Mouse (Mus musculus): ENCODE results near the gene Asb4. TPM values are rescaled to one million over a fixed set of nuclear protein-coding genes. Genes with fewer than 3 reads are reported as not detected.

Gene Asb4
- polyA plus RNA-seq, 1 experiment from 2014 or later = 14.8 TPM

DNA sequence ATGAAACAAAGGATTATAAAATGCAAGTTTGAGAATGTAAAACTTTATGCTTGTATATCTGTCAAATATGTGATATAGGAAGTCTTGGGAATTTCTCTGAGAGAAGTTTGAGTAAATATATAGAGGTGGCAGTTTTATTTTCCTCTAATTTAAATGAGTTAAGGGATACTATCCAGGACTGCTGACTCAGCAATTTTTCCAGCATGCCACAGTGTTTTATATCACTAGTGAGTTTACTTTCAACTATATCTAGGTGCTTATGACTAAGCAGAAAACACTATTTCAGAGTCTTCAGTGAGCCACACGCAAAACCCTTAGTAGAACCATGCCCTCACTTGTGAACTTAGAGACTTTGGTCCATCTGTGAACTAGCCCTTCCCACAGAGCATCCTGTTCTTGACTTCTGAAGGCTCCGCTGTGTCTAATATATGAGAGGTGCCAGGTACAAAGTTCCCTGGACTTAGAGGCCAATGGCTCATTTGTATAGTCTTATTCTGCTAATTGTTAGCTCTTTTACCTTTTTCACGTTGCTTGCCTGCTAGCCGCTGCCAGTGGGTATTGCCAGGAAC is 46.9 kb downstream of the Asb4 start:
- 97% methylated on average over 4 of the region's 4 CpGs for WGBS
- no peak overlapping the region for H3K27ac ChIP-seq
- no peaks in the 10 kb centered on the region for H3K36me3 ChIP-seq
- no peaks in the 10 kb centered on the region for H3K27me3 ChIP-seq
- no peaks in the 10 kb centered on the region for H3K4me1 ChIP-seq (replicated peaks)
- H3K9me3 ChIP-seq = no peaks in the 10 kb centered on the region
- ATAC-seq (ENCODE audit: low FRiP score) = no peak
- no peak overlapping the region for H3K4me3 ChIP-seq
- no peak overlapping the region for H3K9ac ChIP-seq
- no peak overlapping the region for H3K4me2 ChIP-seq

DNA sequence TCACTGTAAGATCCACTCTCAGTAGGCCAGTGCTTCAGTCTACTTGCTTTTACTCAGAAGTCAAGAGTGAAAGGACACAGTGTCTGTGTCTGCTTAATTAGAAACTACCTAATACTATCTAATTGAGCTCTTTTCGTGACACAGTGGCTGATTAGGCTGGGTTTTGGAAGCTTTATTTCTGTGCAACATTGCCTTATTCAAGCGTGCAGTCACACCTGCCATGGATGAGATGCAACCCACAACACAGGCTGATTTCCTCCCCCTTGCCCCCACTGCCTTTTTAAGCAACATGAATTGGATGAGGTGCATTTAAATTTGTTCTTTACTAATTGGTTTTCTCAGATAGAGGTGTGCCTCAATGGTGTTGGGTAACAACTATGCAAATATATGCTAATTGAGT is 50.7 kb downstream of the Asb4 start:
- no peaks in the 10 kb centered on the region for H3K4me1 ChIP-seq (replicated peaks)
- peak; percentile 43; the same call in 1 of the 2 replicates for ATAC-seq (ENCODE audit: low FRiP score)
- no peaks in the 10 kb centered on the region for H3K27me3 ChIP-seq
- WGBS = 85% methylated on average over 2 of the region's 2 CpGs
- no peak overlapping the region for H3K9ac ChIP-seq
- no peak overlapping the region for H3K27ac ChIP-seq
- no peak overlapping the region for H3K4me3 ChIP-seq
- H3K36me3 ChIP-seq = no peaks in the 10 kb centered on the region
- no peak overlapping the region for H3K4me2 ChIP-seq
- H3K9me3 ChIP-seq = no peaks in the 10 kb centered on the region

GRCm38 (mm10) chr6:5437757-5438156 is 54.6 kb downstream of the Asb4 start:
- no peaks in the 10 kb centered on the region for H3K36me3 ChIP-seq
- no peaks in the 10 kb centered on the region; the same call in 1 of the 2 replicates for H3K4me1 ChIP-seq (replicated peaks)
- no peak overlapping the region for H3K27ac ChIP-seq
- H3K4me3 ChIP-seq = no peak overlapping the region
- H3K9me3 ChIP-seq = no peaks in the 10 kb centered on the region
- H3K9ac ChIP-seq = no peak overlapping the region
- H3K4me2 ChIP-seq = no peak overlapping the region
- no peak for ATAC-seq (ENCODE audit: low FRiP score)
- no peaks in the 10 kb centered on the region for H3K27me3 ChIP-seq
- 58% methylated on average over 4 of the region's 4 CpGs for WGBS

- no peak overlapping the region for H3K27ac ChIP-seq
- no peaks in the 10 kb centered on the region for H3K27me3 ChIP-seq
- no peak for ATAC-seq (ENCODE audit: low FRiP score)
- H3K4me2 ChIP-seq = no peak overlapping the region
- WGBS = 86% methylated on average over 6 of the region's 6 CpGs
- H3K9me3 ChIP-seq = no peaks in the 10 kb centered on the region
- no peaks in the 10 kb centered on the region for H3K36me3 ChIP-seq
- H3K4me3 ChIP-seq = no peak overlapping the region
- H3K4me1 ChIP-seq (replicated peaks) = no peaks in the 10 kb centered on the region; the same call in 1 of the 2 replicates
- H3K9ac ChIP-seq = no peak overlapping the region
Measured at GRCm38 (mm10) chr6:5441221-5441620, 58.0 kb downstream of the Asb4 start.

DNA sequence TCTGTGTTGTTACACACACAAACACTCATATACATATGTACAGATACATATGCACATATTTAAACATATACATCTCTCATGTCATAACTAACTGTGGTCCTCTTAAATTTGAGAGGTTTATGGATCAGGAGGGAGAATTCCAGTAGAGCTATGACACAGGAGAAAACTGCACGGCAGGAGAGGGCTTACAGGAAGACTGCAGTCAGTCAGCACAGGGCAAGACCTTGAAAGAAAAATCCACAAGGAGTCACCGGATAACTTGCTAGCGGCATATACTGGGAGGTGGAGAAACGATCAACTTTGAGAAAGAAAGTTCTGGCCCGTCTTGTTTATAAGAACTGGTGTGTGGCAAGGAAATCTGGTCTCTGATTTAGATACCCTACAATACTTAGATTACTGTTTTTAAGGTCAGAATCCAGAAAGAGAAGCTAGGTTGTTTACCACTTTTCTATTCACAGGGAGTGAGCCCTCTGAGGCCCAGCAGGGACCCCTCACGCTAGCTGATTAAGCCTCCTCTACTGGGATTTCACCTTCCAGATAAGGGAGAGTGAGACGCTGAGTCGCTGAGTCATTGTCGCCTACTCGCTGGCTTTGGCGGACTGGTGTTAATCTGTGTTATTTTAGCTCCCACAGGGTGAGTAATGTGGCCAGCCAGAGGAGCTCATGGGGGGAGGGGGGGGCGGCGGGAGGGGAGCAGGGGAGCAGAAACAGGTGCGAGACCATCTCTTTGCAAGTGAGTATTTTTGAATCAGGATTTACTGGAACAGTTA is 59.3 kb downstream of the Asb4 start:
- H3K9ac ChIP-seq = no peak overlapping the region
- ATAC-seq (ENCODE audit: low FRiP score) = no peak
- H3K36me3 ChIP-seq = no peaks in the 10 kb centered on the region
- H3K4me3 ChIP-seq = no peak overlapping the region
- no peak overlapping the region for H3K4me2 ChIP-seq
- H3K27me3 ChIP-seq = no peaks in the 10 kb centered on the region
- no peak overlapping the region for H3K27ac ChIP-seq
- 19% methylated on average over 14 of the region's 14 CpGs for WGBS
- no peaks in the 10 kb centered on the region for H3K9me3 ChIP-seq
- no peaks in the 10 kb centered on the region; the same call in 1 of the 2 replicates for H3K4me1 ChIP-seq (replicated peaks)

GRCm38 (mm10) chr6:5443104-5443863 is 60.1 kb downstream of the Asb4 start:
- WGBS = 34% methylated on average over 13 of the region's 13 CpGs
- H3K27me3 ChIP-seq = no peaks in the 10 kb centered on the region
- H3K4me3 ChIP-seq = no peak overlapping the region
- ATAC-seq (ENCODE audit: low FRiP score) = no peak
- H3K9me3 ChIP-seq = no peaks in the 10 kb centered on the region
- H3K36me3 ChIP-seq = no peaks in the 10 kb centered on the region
- no peaks in the 10 kb centered on the region; the same call in 1 of the 2 replicates for H3K4me1 ChIP-seq (replicated peaks)
- H3K27ac ChIP-seq = no peak overlapping the region
- H3K4me2 ChIP-seq = no peak overlapping the region
- no peak overlapping the region for H3K9ac ChIP-seq

DNA sequence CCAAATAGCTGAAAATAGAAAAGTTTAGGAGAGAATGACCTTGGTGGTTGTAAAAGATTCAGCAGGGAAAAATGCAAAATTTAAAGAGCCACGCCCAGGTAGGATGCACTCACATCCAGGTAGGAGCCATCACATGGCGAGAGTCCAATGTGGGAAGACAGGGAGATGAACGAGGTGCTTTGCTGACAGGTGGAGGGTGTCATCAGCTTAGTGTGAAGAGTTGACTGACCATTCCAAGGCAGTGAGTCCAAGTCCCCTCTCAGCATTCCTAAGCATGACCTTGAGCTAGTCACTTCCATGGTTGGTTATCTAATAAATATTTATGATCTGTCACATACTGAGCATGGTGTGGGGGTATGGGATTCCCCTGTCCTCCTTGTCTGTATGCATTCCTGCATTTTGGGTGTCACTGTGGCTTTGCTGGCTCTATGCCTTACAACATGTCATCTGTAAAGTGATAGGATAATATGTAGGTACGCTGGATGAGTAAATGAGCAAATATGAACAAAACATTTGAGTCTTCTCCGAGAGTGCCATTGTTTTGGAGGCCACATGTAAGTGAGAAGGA is 61.2 kb downstream of the Asb4 start:
- Histone ChIP-seq H3K27ac (no peak overlapping the region), H3K4me1 (replicated peaks) (no peaks in the 10 kb centered on the region; the same call in 1 of the 2 replicates), H3K9ac (no peak overlapping the region), H3K36me3 (no peaks in the 10 kb centered on the region), H3K4me3 (no peak overlapping the region), H3K4me2 (no peak overlapping the region), H3K9me3 (no peaks in the 10 kb centered on the region), H3K27me3 (no peaks in the 10 kb centered on the region)
- no peak for ATAC-seq (ENCODE audit: low FRiP score)
- 95% methylated on average over 5 of the region's 5 CpGs for WGBS

GRCm38 (mm10) chr6:5447013-5447412 is 63.8 kb downstream of the Asb4 start:
- H3K27ac ChIP-seq = no peak overlapping the region
- no peaks in the 10 kb centered on the region for H3K36me3 ChIP-seq
- H3K4me1 ChIP-seq (replicated peaks) = no peaks in the 10 kb centered on the region; the same call in 1 of the 2 replicates
- H3K4me2 ChIP-seq = no peak overlapping the region
- 76% methylated on average over 4 of the region's 4 CpGs for WGBS
- ATAC-seq (ENCODE audit: low FRiP score) = no peak
- no peaks in the 10 kb centered on the region for H3K9me3 ChIP-seq
- H3K27me3 ChIP-seq = no peaks in the 10 kb centered on the region
- H3K9ac ChIP-seq = no peak overlapping the region
- H3K4me3 ChIP-seq = no peak overlapping the region

- no peaks in the 10 kb centered on the region for H3K36me3 ChIP-seq
- H3K27ac ChIP-seq = peak overlapping the region; percentile 27
- H3K4me2 ChIP-seq = no peak overlapping the region
- H3K4me1 ChIP-seq (replicated peaks) = no peaks in the 10 kb centered on the region; the same call in 1 of the 2 replicates
- H3K9ac ChIP-seq = no peak overlapping the region
- no peaks in the 10 kb centered on the region for H3K9me3 ChIP-seq
- peak; percentile 74 for ATAC-seq (ENCODE audit: low FRiP score)
- 17% methylated on average over 6 of the region's 6 CpGs for WGBS
- no peak overlapping the region for H3K4me3 ChIP-seq
- H3K27me3 ChIP-seq = no peaks in the 10 kb centered on the region
Measured at GRCm38 (mm10) chr6:5447546-5447945, 64.4 kb downstream of the Asb4 start.

- Histone ChIP-seq H3K4me3 (no peak overlapping the region), H3K4me1 (replicated peaks) (no peaks in the 10 kb centered on the region), H3K9ac (no peak overlapping the region), H3K27ac (no peak overlapping the region), H3K27me3 (no peaks in the 10 kb centered on the region), H3K4me2 (no peak overlapping the region), H3K9me3 (no peaks in the 10 kb centered on the region), H3K36me3 (no peaks in the 10 kb centered on the region)
- no peak for ATAC-seq (ENCODE audit: low FRiP score)
- WGBS = 59% methylated on average over 4 of the region's 4 CpGs
Measured at GRCm38 (mm10) chr6:5448396-5448795, 65.2 kb downstream of the Asb4 start.

DNA sequence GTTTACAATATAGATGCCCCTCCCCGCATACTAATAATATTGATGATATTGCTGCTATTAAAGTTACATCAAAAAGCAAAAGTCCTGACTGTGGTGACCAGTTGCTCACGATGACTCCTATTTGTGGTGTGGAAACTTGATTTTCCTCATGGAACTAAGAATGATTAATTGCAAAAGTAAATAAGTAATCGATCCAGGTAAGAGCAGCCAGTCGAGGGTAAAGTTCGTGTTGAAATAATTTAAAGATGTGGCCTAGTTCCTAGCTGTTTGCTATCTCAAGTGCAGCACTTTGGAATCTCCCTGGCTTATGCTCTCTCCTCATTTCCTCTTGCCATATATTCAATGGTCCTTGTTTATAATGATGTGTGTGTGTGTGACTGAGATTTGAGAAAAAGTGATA is 66.7 kb downstream of the Asb4 start:
- 96% methylated on average over 5 of the region's 5 CpGs for WGBS
- no peaks in the 10 kb centered on the region for H3K9me3 ChIP-seq
- no peak overlapping the region for H3K4me2 ChIP-seq
- H3K9ac ChIP-seq = no peak overlapping the region
- no peak for ATAC-seq (ENCODE audit: low FRiP score)
- H3K27ac ChIP-seq = no peak overlapping the region
- H3K27me3 ChIP-seq = no peaks in the 10 kb centered on the region
- no peak overlapping the region for H3K4me3 ChIP-seq
- H3K4me1 ChIP-seq (replicated peaks) = no peaks in the 10 kb centered on the region
- no peaks in the 10 kb centered on the region for H3K36me3 ChIP-seq

DNA sequence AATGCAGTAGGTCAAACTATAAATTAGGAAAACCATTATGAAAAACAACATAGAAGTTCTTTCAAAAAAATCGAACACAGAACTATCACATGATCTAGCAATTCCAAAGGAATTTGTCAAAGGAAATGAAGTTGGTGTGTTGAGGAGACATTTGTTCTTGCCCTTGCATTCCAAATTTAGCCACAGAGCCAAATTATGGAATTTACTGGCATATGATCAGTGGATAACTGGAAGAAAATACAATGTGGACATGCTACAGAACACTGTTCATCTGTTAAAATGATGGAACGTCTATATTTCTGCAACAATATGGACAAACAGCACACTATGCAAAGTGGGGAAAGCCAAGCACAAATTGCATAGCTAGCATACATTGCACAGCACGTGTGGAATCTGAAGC is 72.7 kb downstream of the Asb4 start:
- 82% methylated on average over 3 of the region's 3 CpGs for WGBS
- Histone ChIP-seq H3K27me3 (no peaks in the 10 kb centered on the region), H3K4me3 (no peak overlapping the region), H3K4me2 (no peak overlapping the region), H3K9me3 (no peaks in the 10 kb centered on the region), H3K36me3 (no peaks in the 10 kb centered on the region), H3K9ac (no peak overlapping the region), H3K27ac (no peak overlapping the region), H3K4me1 (replicated peaks) (no peaks in the 10 kb centered on the region)
- ATAC-seq (ENCODE audit: low FRiP score) = no peak

Data from hindbrain, embryonic 13.5 days (tissue).